Mouse (Mus musculus): Measurements from ENCODE around the gene Uap1. TPM values are rescaled to one million over a fixed set of nuclear protein-coding genes. Genes with fewer than 3 reads are reported as not detected.

Gene Uap1
- polyA plus RNA-seq, 2 experiments = 15.6 to 32.1 TPM

- Histone ChIP-seq H3K9me3 (ENCODE audit: control insufficient read depth, low read length) (no peaks in the 10 kb centered on the region), H3K36me3 (replicated peaks; ENCODE audit: control insufficient read depth, insufficient read depth, low read depth) (peaks cover 43% of the 10 kb centered on the region), H3K4me2 (ENCODE audit: low read depth) (no peak overlapping the region), H3K4me1 (replicated peaks; ENCODE audit: control insufficient read depth in 2 of 2, insufficient read depth in 2 of 2, low read length in 1 of 2) (no peaks in the 10 kb centered on the region), H3K4me3 (ENCODE audit: insufficient read depth in 1 of 2, low read depth in 2 of 2, low read length in 2 of 2) (no peak overlapping the region), H3K9ac (replicated peaks) (no peak overlapping the region), H3K27me3 (ENCODE audit: control insufficient read depth, insufficient read depth, low read length) (no peaks in the 10 kb centered on the region), H3K27ac (no peak overlapping the region)
- 83% methylated on average over 8 of the region's 8 CpGs for WGBS (ENCODE audit: insufficient replicate concordance)
- TF ChIP-seq CTCF (IDR thresholded peaks at IDR 0.05; ENCODE audit: low read depth) (no peak), EP300 (IDR thresholded peaks at IDR 0.05; ENCODE audit: low read depth) (no peak)
- no peak for ATAC-seq (ENCODE audit: insufficient read depth)
- DNase-seq (ENCODE audit: low read depth in 3 of 3, low spot score in 3 of 3) = no peak
Observed at GRCm38 (mm10) chr1:170196211-170196610, 21.5 kb upstream of the Uap1 start.

GRCm38 (mm10) chr1:170191925-170192324, 17.2 kb upstream of the Uap1 start:
- Histone ChIP-seq H3K27ac (no peak overlapping the region), H3K9me3 (ENCODE audit: control insufficient read depth, low read length) (no peaks in the 10 kb centered on the region), H3K4me2 (ENCODE audit: low read depth) (no peak overlapping the region), H3K4me3 (ENCODE audit: insufficient read depth in 1 of 2, low read depth in 2 of 2, low read length in 2 of 2) (no peak overlapping the region), H3K27me3 (ENCODE audit: control insufficient read depth, insufficient read depth, low read length) (no peaks in the 10 kb centered on the region), H3K9ac (replicated peaks) (no peak overlapping the region), H3K4me1 (replicated peaks; ENCODE audit: control insufficient read depth in 2 of 2, insufficient read depth in 2 of 2, low read length in 1 of 2) (no peaks in the 10 kb centered on the region), H3K36me3 (replicated peaks; ENCODE audit: control insufficient read depth, insufficient read depth, low read depth) (peaks cover 20% of the 10 kb centered on the region)
- TF ChIP-seq CTCF (IDR thresholded peaks at IDR 0.05; ENCODE audit: low read depth) (no peak), EP300 (IDR thresholded peaks at IDR 0.05; ENCODE audit: low read depth) (no peak)
- 86% methylated on average over 1 of the region's 1 CpGs for WGBS (ENCODE audit: insufficient replicate concordance)
- ATAC-seq (ENCODE audit: insufficient read depth) (no peak), DNase-seq (ENCODE audit: low read depth in 3 of 3, low spot score in 3 of 3) (no peak)

- Histone ChIP-seq H3K27me3 (ENCODE audit: control insufficient read depth, insufficient read depth, low read length) (no peaks in the 10 kb centered on the region), H3K9ac (replicated peaks) (no peak overlapping the region), H3K4me2 (ENCODE audit: low read depth) (no peak overlapping the region), H3K36me3 (replicated peaks; ENCODE audit: control insufficient read depth, insufficient read depth, low read depth) (peaks cover 13% of the 10 kb centered on the region), H3K27ac (no peak overlapping the region), H3K4me3 (ENCODE audit: insufficient read depth in 1 of 2, low read depth in 2 of 2, low read length in 2 of 2) (no peak overlapping the region), H3K9me3 (ENCODE audit: control insufficient read depth, low read length) (no peaks in the 10 kb centered on the region), H3K4me1 (replicated peaks; ENCODE audit: control insufficient read depth in 2 of 2, insufficient read depth in 2 of 2, low read length in 1 of 2) (no peaks in the 10 kb centered on the region)
- ATAC-seq (ENCODE audit: insufficient read depth) (no peak), DNase-seq (ENCODE audit: low read depth in 3 of 3, low spot score in 3 of 3) (no peak)
- 49% methylated on average over 4 of the region's 4 CpGs for WGBS (ENCODE audit: insufficient replicate concordance)
- no peak for TF ChIP-seq EP300 (IDR thresholded peaks at IDR 0.05; ENCODE audit: low read depth)
- no peak for TF ChIP-seq CTCF (IDR thresholded peaks at IDR 0.05; ENCODE audit: low read depth)
Observed at GRCm38 (mm10) chr1:170190225-170190624, 15.5 kb upstream of the Uap1 start.

- no peak for ATAC-seq (ENCODE audit: insufficient read depth)
- no peaks in the 10 kb centered on the region for H3K9me3 ChIP-seq (ENCODE audit: control insufficient read depth, low read length)
- no peak for DNase-seq (ENCODE audit: low read depth in 3 of 3, low spot score in 3 of 3)
- H3K4me2 ChIP-seq (ENCODE audit: low read depth) = no peak overlapping the region
- H3K4me1 ChIP-seq (replicated peaks; ENCODE audit: control insufficient read depth in 2 of 2, insufficient read depth in 2 of 2, low read length in 1 of 2) = no peaks in the 10 kb centered on the region
- H3K27me3 ChIP-seq (ENCODE audit: control insufficient read depth, insufficient read depth, low read length) = no peaks in the 10 kb centered on the region
- WGBS (ENCODE audit: insufficient replicate concordance) = 71% methylated on average over 11 of the region's 11 CpGs
- no peak overlapping the region for H3K4me3 ChIP-seq (ENCODE audit: insufficient read depth in 1 of 2, low read depth in 2 of 2, low read length in 2 of 2)
- peaks cover 8% of the 10 kb centered on the region for H3K36me3 ChIP-seq (replicated peaks; ENCODE audit: control insufficient read depth, insufficient read depth, low read depth)
- no peak overlapping the region for H3K27ac ChIP-seq
- no peak for TF ChIP-seq CTCF (IDR thresholded peaks at IDR 0.05; ENCODE audit: low read depth)
- TF ChIP-seq EP300 (IDR thresholded peaks at IDR 0.05; ENCODE audit: low read depth) = no peak
- H3K9ac ChIP-seq (replicated peaks) = no peak overlapping the region
Observed at GRCm38 (mm10) chr1:170188601-170189000, 13.8 kb upstream of the Uap1 start.

GRCm38 (mm10) chr1:170186531-170186930, 11.8 kb upstream of the Uap1 start:
- no peaks in the 10 kb centered on the region for H3K27me3 ChIP-seq (ENCODE audit: control insufficient read depth, insufficient read depth, low read length)
- DNase-seq (ENCODE audit: low read depth in 3 of 3, low spot score in 3 of 3) (no peak), ATAC-seq (ENCODE audit: insufficient read depth) (no peak)
- H3K4me3 ChIP-seq (ENCODE audit: insufficient read depth in 1 of 2, low read depth in 2 of 2, low read length in 2 of 2) = no peak overlapping the region
- TF ChIP-seq CTCF (IDR thresholded peaks at IDR 0.05; ENCODE audit: low read depth) (no peak), EP300 (IDR thresholded peaks at IDR 0.05; ENCODE audit: low read depth) (no peak)
- no peaks in the 10 kb centered on the region for H3K9me3 ChIP-seq (ENCODE audit: control insufficient read depth, low read length)
- no peak overlapping the region for H3K9ac ChIP-seq (replicated peaks)
- no peaks in the 10 kb centered on the region for H3K4me1 ChIP-seq (replicated peaks; ENCODE audit: control insufficient read depth in 2 of 2, insufficient read depth in 2 of 2, low read length in 1 of 2)
- H3K4me2 ChIP-seq (ENCODE audit: low read depth) = no peak overlapping the region
- WGBS (ENCODE audit: insufficient replicate concordance) = 59% methylated on average over 5 of the region's 5 CpGs
- H3K36me3 ChIP-seq (replicated peaks; ENCODE audit: control insufficient read depth, insufficient read depth, low read depth) = no peaks in the 10 kb centered on the region
- H3K27ac ChIP-seq = no peak overlapping the region
